Mouse (Mus musculus): Measurements from ENCODE around the gene Rasgef1b. TPM values are rescaled to one million over a fixed set of nuclear protein-coding genes. Genes with fewer than 3 reads are reported as not detected.
"Not testable (repeated sequence)": the region's sequence is repeated elsewhere in the genome, so short reads cannot be mapped to it uniquely, and the experiment has no call there.

Rasgef1b gene
- polyA plus RNA-seq, 1 experiment from 2014 or later, result 7.3 TPM

- WGBS, result 56% methylated on average over 5 of the region's 5 CpGs
- no peak for ATAC-seq
- peaks cover 9% of the 10 kb centered on the region for H3K36me3 ChIP-seq (ENCODE audit: control insufficient read depth, insufficient read depth, low read length)
- H3K4me3 ChIP-seq (ENCODE audit: low read length), result no peak overlapping the region
- H3K4me2 ChIP-seq (ENCODE audit: low read depth, low read length), result no peak overlapping the region
- no peaks in the 10 kb centered on the region for H3K9me3 ChIP-seq (ENCODE audit: control insufficient read depth, low read length)
- no peaks in the 10 kb centered on the region for H3K27me3 ChIP-seq (replicated peaks; ENCODE audit: control insufficient read depth, insufficient read depth, low read length)
- no peak overlapping the region for H3K9ac ChIP-seq (ENCODE audit: low read depth, low read length)
- H3K4me1 ChIP-seq (ENCODE audit: control insufficient read depth, insufficient read depth, low read length), result no peaks in the 10 kb centered on the region
- H3K27ac ChIP-seq (ENCODE audit: low read length), result no peak overlapping the region
These were observed 504.3 kb downstream of the Rasgef1b start for GRCm38 (mm10) chr5:99224571-99225011.

GRCm38 (mm10) chr5:99223869-99224498 lies 504.9 kb downstream of the Rasgef1b start:
- H3K4me2 ChIP-seq (ENCODE audit: low read depth, low read length), result no peak overlapping the region
- no peaks in the 10 kb centered on the region for H3K9me3 ChIP-seq (ENCODE audit: control insufficient read depth, low read length)
- H3K4me3 ChIP-seq (ENCODE audit: low read length), result no peak overlapping the region
- 59% methylated on average over 15 of the region's 15 CpGs for WGBS
- no peaks in the 10 kb centered on the region for H3K4me1 ChIP-seq (ENCODE audit: control insufficient read depth, insufficient read depth, low read length)
- peaks cover 9% of the 10 kb centered on the region for H3K36me3 ChIP-seq (ENCODE audit: control insufficient read depth, insufficient read depth, low read length)
- no peak overlapping the region for H3K27ac ChIP-seq (ENCODE audit: low read length)
- no peaks in the 10 kb centered on the region for H3K27me3 ChIP-seq (replicated peaks; ENCODE audit: control insufficient read depth, insufficient read depth, low read length)
- H3K9ac ChIP-seq (ENCODE audit: low read depth, low read length), result no peak overlapping the region
- ATAC-seq, result no peak

- H3K27me3 ChIP-seq (replicated peaks; ENCODE audit: control insufficient read depth, insufficient read depth, low read length), result no peaks in the 10 kb centered on the region
- WGBS, result 55% methylated on average over 5 of the region's 5 CpGs
- H3K27ac ChIP-seq (ENCODE audit: low read length), result no peak overlapping the region
- no peak overlapping the region for H3K4me2 ChIP-seq (ENCODE audit: low read depth, low read length)
- H3K4me3 ChIP-seq (ENCODE audit: low read length), result no peak overlapping the region
- H3K9ac ChIP-seq (ENCODE audit: low read depth, low read length), result no peak overlapping the region
- no peaks in the 10 kb centered on the region for H3K9me3 ChIP-seq (ENCODE audit: control insufficient read depth, low read length)
- H3K36me3 ChIP-seq (ENCODE audit: control insufficient read depth, insufficient read depth, low read length), result peaks cover 14% of the 10 kb centered on the region
- 0 out of 2 replicates have a peak, but pooled peaks have one; percentile 53 for ATAC-seq
- H3K4me1 ChIP-seq (ENCODE audit: control insufficient read depth, insufficient read depth, low read length), result no peaks in the 10 kb centered on the region
These were observed 510.5 kb downstream of the Rasgef1b start for GRCm38 (mm10) chr5:99218385-99218784.

GRCm38 (mm10) chr5:99216588-99217152 lies 512.2 kb downstream of the Rasgef1b start:
- peaks cover 14% of the 10 kb centered on the region for H3K36me3 ChIP-seq (ENCODE audit: control insufficient read depth, insufficient read depth, low read length)
- H3K27ac ChIP-seq (ENCODE audit: low read length); ATAC-seq; H3K9me3 ChIP-seq (ENCODE audit: control insufficient read depth, low read length); H3K4me1 ChIP-seq (ENCODE audit: control insufficient read depth, insufficient read depth, low read length); H3K4me2 ChIP-seq (ENCODE audit: low read depth, low read length); H3K9ac ChIP-seq (ENCODE audit: low read depth, low read length); H3K27me3 ChIP-seq (replicated peaks; ENCODE audit: control insufficient read depth, insufficient read depth, low read length); H3K4me3 ChIP-seq (ENCODE audit: low read length): not testable (repeated sequence)
- WGBS, result 100% methylated on average over 1 of the region's 1 CpGs

GRCm38 (mm10) chr5:99215207-99216157 lies 513.4 kb downstream of the Rasgef1b start:
- no peaks in the 10 kb centered on the region for H3K27me3 ChIP-seq (replicated peaks; ENCODE audit: control insufficient read depth, insufficient read depth, low read length)
- H3K36me3 ChIP-seq (ENCODE audit: control insufficient read depth, insufficient read depth, low read length), result peaks cover 5% of the 10 kb centered on the region; the same call in 1 of the 2 replicates
- no peak overlapping the region for H3K4me3 ChIP-seq (ENCODE audit: low read length)
- WGBS, result 73% methylated on average over 7 of the region's 7 CpGs
- no peak overlapping the region for H3K27ac ChIP-seq (ENCODE audit: low read length)
- ATAC-seq, result no peak
- H3K9ac ChIP-seq (ENCODE audit: low read depth, low read length), result no peak overlapping the region
- H3K4me2 ChIP-seq (ENCODE audit: low read depth, low read length), result no peak overlapping the region
- H3K4me1 ChIP-seq (ENCODE audit: control insufficient read depth, insufficient read depth, low read length), result no peaks in the 10 kb centered on the region
- H3K9me3 ChIP-seq (ENCODE audit: control insufficient read depth, low read length), result no peaks in the 10 kb centered on the region

GRCm38 (mm10) chr5:99214400-99214799 lies 514.5 kb downstream of the Rasgef1b start:
- H3K4me3 ChIP-seq (ENCODE audit: low read length), result no peak overlapping the region
- ATAC-seq, result no peak
- H3K4me1 ChIP-seq (ENCODE audit: control insufficient read depth, insufficient read depth, low read length), result no peaks in the 10 kb centered on the region
- H3K27ac ChIP-seq (ENCODE audit: low read length), result no peak overlapping the region
- WGBS, result 77% methylated on average over 6 of the region's 6 CpGs
- H3K9me3 ChIP-seq (ENCODE audit: control insufficient read depth, low read length), result no peaks in the 10 kb centered on the region
- no peak overlapping the region for H3K9ac ChIP-seq (ENCODE audit: low read depth, low read length)
- peaks cover 5% of the 10 kb centered on the region; the same call in 1 of the 2 replicates for H3K36me3 ChIP-seq (ENCODE audit: control insufficient read depth, insufficient read depth, low read length)
- H3K27me3 ChIP-seq (replicated peaks; ENCODE audit: control insufficient read depth, insufficient read depth, low read length), result no peaks in the 10 kb centered on the region
- no peak overlapping the region for H3K4me2 ChIP-seq (ENCODE audit: low read depth, low read length)

- 95% methylated on average over 6 of the region's 6 CpGs for WGBS
- Histone ChIP-seq H3K4me1 (ENCODE audit: control insufficient read depth, insufficient read depth, low read length) (no peaks in the 10 kb centered on the region), H3K4me3 (ENCODE audit: low read length) (no peak overlapping the region), H3K36me3 (ENCODE audit: control insufficient read depth, insufficient read depth, low read length) (peaks cover 5% of the 10 kb centered on the region; the same call in 1 of the 2 replicates), H3K9ac (ENCODE audit: low read depth, low read length) (no peak overlapping the region), H3K27ac (ENCODE audit: low read length) (no peak overlapping the region), H3K4me2 (ENCODE audit: low read depth, low read length) (no peak overlapping the region), H3K9me3 (ENCODE audit: control insufficient read depth, low read length) (no peaks in the 10 kb centered on the region), H3K27me3 (replicated peaks; ENCODE audit: control insufficient read depth, insufficient read depth, low read length) (no peaks in the 10 kb centered on the region)
- ATAC-seq, result no peak
These were observed 515.7 kb downstream of the Rasgef1b start for GRCm38 (mm10) chr5:99213211-99213610.

GRCm38 (mm10) chr5:99203475-99203874 lies 525.4 kb downstream of the Rasgef1b start:
- Histone ChIP-seq H3K27me3 (replicated peaks; ENCODE audit: control insufficient read depth, insufficient read depth, low read length) (no peaks in the 10 kb centered on the region; the same call in 1 of the 2 replicates), H3K9me3 (ENCODE audit: control insufficient read depth, low read length) (no peaks in the 10 kb centered on the region), H3K36me3 (ENCODE audit: control insufficient read depth, insufficient read depth, low read length) (no peaks in the 10 kb centered on the region), H3K27ac (ENCODE audit: low read length) (no peak overlapping the region), H3K9ac (ENCODE audit: low read depth, low read length) (no peak overlapping the region), H3K4me1 (ENCODE audit: control insufficient read depth, insufficient read depth, low read length) (no peaks in the 10 kb centered on the region), H3K4me2 (ENCODE audit: low read depth, low read length) (no peak overlapping the region), H3K4me3 (ENCODE audit: low read length) (no peak overlapping the region)
- ATAC-seq, result peak; percentile 33; the same call in 1 of the 2 replicates
- 39% methylated on average over 2 of the region's 2 CpGs for WGBS
